Mouse (Mus musculus) embryonic facial prominence, embryonic 13.5 days (tissue): ENCODE results near the gene Zfhx3. TPM values are rescaled to one million over a fixed set of nuclear protein-coding genes. Genes with fewer than 3 reads are reported as not detected.
"Not testable (repeated sequence)": the region's sequence is repeated elsewhere in the genome, so short reads cannot be mapped to it uniquely, and the experiment has no call there.

ENCODE experiments used
- ATAC-seq: fragments of 200-750 bp; cut with Nextera tagmentation; 2 replicates; pipeline ENCODE4 v1.8.0; 2017; ENCODE audit warnings: low read depth; ENCODE audit not compliant: insufficient number of reproducible peaks, insufficient read depth, low FRiP score, low TSS enrichment
- H3K27ac ChIP-seq: fragments of 300-500 bp; sonication (generic); 2 replicates; pipeline ENCODE4 v1.5.1; 2015; ENCODE audit warnings: moderate library complexity, mild to moderate bottlenecking, inconsistent platforms
- H3K27me3 ChIP-seq: fragments of 300-500 bp; sonication (generic); 2 replicates; pipeline ENCODE4 v1.6.1; 2015; ENCODE audit warnings: mild to moderate bottlenecking, inconsistent platforms
- H3K36me3 ChIP-seq: fragments of 300-500 bp; sonication (generic); 2 replicates; pipeline ENCODE4 v1.6.1; 2015; ENCODE audit warnings: mild to moderate bottlenecking, inconsistent platforms
- H3K4me1 ChIP-seq: fragments of 300-500 bp; sonication (generic); 2 replicates; pipeline ENCODE4 v1.6.1; 2015; ENCODE audit warnings: inconsistent platforms
- H3K4me2 ChIP-seq: fragments of 300-500 bp; sonication (generic); 2 replicates; pipeline ENCODE4 v1.6.1; 2015; ENCODE audit warnings: moderate library complexity, mild to moderate bottlenecking, inconsistent platforms
- H3K4me3 ChIP-seq: fragments of 300-500 bp; sonication (generic); 2 replicates; pipeline ENCODE4 v1.5.1; 2015; ENCODE audit warnings: mild to moderate bottlenecking, inconsistent platforms
- H3K9ac ChIP-seq: fragments of 300-500 bp; sonication (generic); 2 replicates; pipeline ENCODE4 v1.6.1; 2015; ENCODE audit warnings: mild to moderate bottlenecking, inconsistent platforms
- H3K9me3 ChIP-seq: fragments of 300-500 bp; sonication (generic); 2 replicates; pipeline ENCODE4 v1.6.1; 2016; ENCODE audit warnings: inconsistent platforms
- WGBS: fragments of 180-500 bp; shearing (Covaris S2); methylation state at CpG from one replicate; pipeline ENCODE4 v1.1.7; 2015; ENCODE audit warnings: mixed read lengths; 5-methylcytosine and 5-hydroxymethylcytosine counted together
- polyA plus RNA-seq: library from polyadenylated mRNA; unstranded; fragments of >200 nt; fragmentation: Nextera tagmentation; extraction: Ambion mirVana; gene quantifications from 2 replicates; pipeline ENCODE4 v1.2.1, GENCODE M21; 2015

Zfhx3 gene
- polyA plus RNA-seq = 29.9 and 31.2 TPM in 2 replicates

- Histone ChIP-seq H3K9me3 (no peaks in the 10 kb centered on the region), H3K4me3 (peak within 1 kb of the TSS; percentile 32), H3K36me3 (no peaks in the 10 kb centered on the region), H3K27ac (peak within 1 kb of the TSS; percentile 62), H3K27me3 (peaks cover 15% of the 10 kb centered on the region), H3K9ac (peak within 1 kb of the TSS; percentile 60), H3K4me2 (peak within 1 kb of the TSS; percentile 61), H3K4me1 (peaks cover 34% of the 10 kb centered on the region)
- 10% methylated on average over 11 of the region's 11 CpGs for WGBS
- ATAC-seq = no peak
Measured at GRCm38 (mm10) chr8:107941922-107942694, at the start of gene Zfhx3. Zfhx3 (plus strand) TSS chr8:107942644.

- Histone ChIP-seq H3K9me3 (no peaks in the 10 kb centered on the region), H3K4me3 (no peak overlapping the region), H3K9ac (no peak overlapping the region), H3K4me2 (no peak overlapping the region), H3K27ac (no peak overlapping the region), H3K4me1 (no peaks in the 10 kb centered on the region), H3K27me3 (no peaks in the 10 kb centered on the region), H3K36me3 (no peaks in the 10 kb centered on the region)
- 90% methylated on average over 12 of the region's 12 CpGs for WGBS
- ATAC-seq = no peak
Measured at GRCm38 (mm10) chr8:107918984-107919383, 23.5 kb upstream of the Zfhx3 start.

- WGBS = 77% methylated on average over 15 of the region's 15 CpGs
- no peaks in the 10 kb centered on the region for H3K27me3 ChIP-seq
- no peak for ATAC-seq
Measured at GRCm38 (mm10) chr8:107926149-107926548, 16.3 kb upstream of the Zfhx3 start.

DNA sequence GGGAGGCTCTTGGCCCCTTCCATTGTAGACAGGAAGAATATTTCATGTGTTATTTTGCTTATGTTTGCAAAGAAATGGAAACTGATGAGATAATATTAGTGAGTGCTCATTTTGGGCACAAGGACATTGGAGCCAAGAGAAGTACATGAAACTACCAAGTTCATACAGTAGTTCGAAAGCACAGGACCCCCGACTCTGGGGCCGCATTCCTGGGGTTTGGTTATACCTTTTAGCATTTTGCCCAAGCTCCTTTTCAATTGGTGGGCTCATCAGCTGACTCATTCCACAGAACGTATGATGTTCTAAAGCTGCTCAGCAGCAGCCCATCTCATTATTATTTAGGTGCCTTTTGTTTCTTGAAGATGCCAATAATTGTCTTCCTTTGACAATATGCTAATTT is 5.7 kb upstream of the Zfhx3 start:
- H3K4me2 ChIP-seq = no peak overlapping the region
- peaks cover under 1% of the 10 kb centered on the region for H3K4me1 ChIP-seq
- no peaks in the 10 kb centered on the region for H3K36me3 ChIP-seq
- no peak overlapping the region for H3K4me3 ChIP-seq
- WGBS = 94% methylated on average over 4 of the region's 4 CpGs
- H3K9ac ChIP-seq = no peak overlapping the region
- H3K9me3 ChIP-seq = no peaks in the 10 kb centered on the region
- no peak for ATAC-seq
- no peak overlapping the region for H3K27ac ChIP-seq
- H3K27me3 ChIP-seq = no peaks in the 10 kb centered on the region

More at GRCm38 (mm10) chr8:107926149-107926548, 16.3 kb upstream of the Zfhx3 start:
- Histone ChIP-seq H3K4me3 (no peak overlapping the region), H3K9me3 (no peaks in the 10 kb centered on the region), H3K4me2 (no peak overlapping the region), H3K27ac (no peak overlapping the region), H3K36me3 (no peaks in the 10 kb centered on the region), H3K9ac (no peak overlapping the region), H3K4me1 (0 out of 2 replicates have a peak, but pooled peaks cover 3% of the 10 kb centered on the region)

- not testable (repeated sequence) for H3K9me3 ChIP-seq, H3K9ac ChIP-seq, H3K4me3 ChIP-seq, H3K27me3 ChIP-seq, ATAC-seq, H3K4me2 ChIP-seq, H3K36me3 ChIP-seq, H3K27ac ChIP-seq
- WGBS = 88% methylated on average over 5 of the region's 5 CpGs
- peaks cover 13% of the 10 kb centered on the region for H3K4me1 ChIP-seq
Measured at GRCm38 (mm10) chr8:107938231-107938630, 4.2 kb upstream of the Zfhx3 start.

DNA sequence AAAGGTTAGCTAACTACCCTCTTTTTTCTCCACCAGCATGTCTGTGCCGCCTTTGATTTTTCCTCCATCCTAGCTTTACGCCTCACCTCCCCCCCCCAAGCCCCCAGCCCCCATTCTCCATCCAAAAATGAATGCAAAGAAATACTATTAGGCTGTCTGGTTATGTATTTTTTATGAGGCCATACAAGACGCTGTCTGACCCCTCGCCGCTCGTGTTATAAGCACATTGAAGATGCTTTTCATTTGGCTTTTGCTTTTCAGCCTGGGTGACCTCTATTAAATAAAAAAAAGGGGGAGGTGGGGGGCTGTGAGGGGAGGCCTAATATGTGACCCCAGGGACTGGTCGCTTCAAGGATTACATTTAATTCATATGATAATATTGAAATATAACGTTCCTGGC is 2.3 kb upstream of the Zfhx3 start:
- H3K4me3 ChIP-seq = no peak overlapping the region
- ATAC-seq = no peak
- peaks cover 27% of the 10 kb centered on the region for H3K4me1 ChIP-seq
- H3K9ac ChIP-seq = no peak overlapping the region
- H3K36me3 ChIP-seq = no peaks in the 10 kb centered on the region
- H3K4me2 ChIP-seq = no peak overlapping the region
- H3K9me3 ChIP-seq = no peaks in the 10 kb centered on the region
- WGBS = 67% methylated on average over 8 of the region's 8 CpGs
- no peak overlapping the region for H3K27ac ChIP-seq
- H3K27me3 ChIP-seq = peaks cover 12% of the 10 kb centered on the region

GRCm38 (mm10) chr8:107942752-107943510 is 487 bp downstream of the Zfhx3 start:
- H3K36me3 ChIP-seq = no peaks in the 10 kb centered on the region
- H3K4me2 ChIP-seq = peak overlapping the region; percentile 61
- H3K9ac ChIP-seq = peak overlapping the region; percentile 60
- under 1% methylated on average over 17 of the region's 17 CpGs for WGBS
- peak overlapping the region; percentile 62 for H3K27ac ChIP-seq
- H3K4me3 ChIP-seq = peak overlapping the region; percentile 32
- no peak for ATAC-seq
- peaks cover 39% of the 10 kb centered on the region for H3K4me1 ChIP-seq
- H3K27me3 ChIP-seq = peaks cover 15% of the 10 kb centered on the region
- no peaks in the 10 kb centered on the region for H3K9me3 ChIP-seq

GRCm38 (mm10) chr8:107943550-107944348 is 1.3 kb downstream of the Zfhx3 start:
- WGBS = 12% methylated on average over 10 of the region's 10 CpGs

GRCm38 (mm10) chr8:107944676-107945600 is 2.5 kb downstream of the Zfhx3 start:
- Histone ChIP-seq H3K4me3 (peak overlapping the region; percentile 42), H3K9me3 (no peaks in the 10 kb centered on the region), H3K27ac (peak overlapping the region; percentile 55), H3K27me3 (peaks cover 20% of the 10 kb centered on the region), H3K9ac (peak overlapping the region; percentile 67), H3K36me3 (no peaks in the 10 kb centered on the region), H3K4me2 (peak overlapping the region; percentile 79), H3K4me1 (peaks cover 53% of the 10 kb centered on the region)
- WGBS = 16% methylated on average over 31 of the region's 31 CpGs
- ATAC-seq = no peak

More at GRCm38 (mm10) chr8:107943550-107944348, 1.3 kb downstream of the Zfhx3 start:
- Histone ChIP-seq H3K9ac (peak overlapping the region; percentile 52; the same call in 1 of the 2 replicates), H3K27ac (no peak overlapping the region; the same call in 1 of the 2 replicates), H3K9me3 (no peaks in the 10 kb centered on the region), H3K4me1 (peaks cover 44% of the 10 kb centered on the region), H3K4me2 (peak overlapping the region; percentile 79), H3K36me3 (no peaks in the 10 kb centered on the region), H3K4me3 (peak overlapping the region; percentile 32), H3K27me3 (peaks cover 15% of the 10 kb centered on the region)
- no peak for ATAC-seq

DNA sequence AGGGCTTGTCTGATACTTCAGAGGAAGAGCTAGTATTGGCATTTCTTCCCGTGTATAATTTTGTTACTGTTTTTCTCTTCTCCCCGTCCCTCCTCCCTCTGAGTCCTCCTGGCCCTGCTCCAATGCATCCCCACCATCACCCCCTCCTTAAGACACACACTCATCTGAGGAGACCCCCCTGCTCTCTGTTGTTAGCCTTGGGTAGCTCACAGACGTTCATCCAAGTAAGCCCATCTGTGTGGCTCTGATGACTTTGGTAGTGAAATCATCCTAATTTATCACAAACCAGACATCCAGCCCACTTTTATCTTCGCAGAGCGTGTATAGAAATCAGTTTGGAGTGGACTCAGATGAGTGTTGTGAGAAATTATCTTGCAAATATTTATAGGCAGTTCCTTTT is 4.4 kb downstream of the Zfhx3 start:
- WGBS = 43% methylated on average over 5 of the region's 5 CpGs
- H3K9me3 ChIP-seq = no peaks in the 10 kb centered on the region
- ATAC-seq = no peak
- H3K4me3 ChIP-seq = no peak overlapping the region
- H3K27ac ChIP-seq = peak overlapping the region; percentile 57
- H3K9ac ChIP-seq = no peak overlapping the region
- no peak overlapping the region for H3K4me2 ChIP-seq
- no peaks in the 10 kb centered on the region for H3K36me3 ChIP-seq
- peaks cover 62% of the 10 kb centered on the region for H3K4me1 ChIP-seq
- H3K27me3 ChIP-seq = peaks cover 20% of the 10 kb centered on the region
